Mouse (Mus musculus) neutrophil, adult 5-6 weeks (primary cell): Measurements from ENCODE around the gene Egfem1. TPM values are rescaled to one million over a fixed set of nuclear protein-coding genes. Genes with fewer than 3 reads are reported as not detected.

Experiments
- ATAC-seq: fragments of 151-379, 151-347 bp; 2 replicates; pipeline ENCODE4 v1.8.0; 2017; ENCODE audit warnings: mild to moderate bottlenecking, moderate TSS enrichment; ENCODE audit not compliant: insufficient number of reproducible peaks, poor library complexity, low FRiP score, severe bottlenecking; ENCODE audit errors: extremely low read depth
- total RNA-seq: library from RNA; stranded (forward); fragments of 200-1000 nt; gene quantifications from 2 replicates; pipeline ENCODE4 v1.2.3, GENCODE M21; 2017

Gene Egfem1
- total RNA-seq, 1 experiment from 2014 or later: not detected

DNA sequence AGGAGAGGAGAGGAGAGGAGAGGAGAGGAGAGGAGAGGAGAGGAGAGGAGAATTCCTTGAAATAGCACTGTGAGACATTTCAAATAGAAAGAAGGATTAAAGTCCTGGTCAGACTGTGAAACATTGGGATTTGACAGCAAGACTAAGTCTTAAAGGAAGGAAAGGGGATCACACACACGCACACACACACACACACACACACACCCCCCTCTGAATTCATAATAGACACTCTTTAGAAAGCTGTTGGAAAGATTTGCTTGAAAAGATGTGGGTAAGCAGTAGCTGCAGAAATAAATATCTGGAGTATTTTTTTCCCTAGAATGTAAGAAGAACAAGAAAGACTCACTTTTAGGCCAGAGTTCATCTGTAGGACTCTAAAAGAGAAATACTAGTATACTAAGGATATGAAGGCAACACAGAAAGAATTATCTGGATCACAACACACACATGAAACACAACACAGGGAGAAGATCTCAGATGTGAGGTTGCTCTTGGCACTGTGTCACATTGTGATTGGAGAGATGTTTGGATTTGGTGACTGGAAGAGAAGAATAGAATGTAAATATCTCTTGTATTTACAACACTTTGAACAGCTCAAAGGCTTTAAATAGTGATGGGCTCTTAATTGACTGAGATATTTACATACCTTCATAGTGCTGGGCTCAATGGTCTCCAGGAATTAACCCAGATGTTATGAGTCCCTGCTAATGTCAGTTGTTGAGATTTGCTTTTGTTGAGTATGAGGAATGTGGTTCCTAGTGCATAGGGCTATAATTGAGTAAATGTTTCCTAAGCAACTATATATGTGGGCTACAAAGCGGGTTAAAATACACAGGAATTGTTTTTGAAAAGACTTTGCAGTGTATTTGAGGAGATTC is 50.5 kb downstream of the Egfem1 start:
- ATAC-seq: no peak

DNA sequence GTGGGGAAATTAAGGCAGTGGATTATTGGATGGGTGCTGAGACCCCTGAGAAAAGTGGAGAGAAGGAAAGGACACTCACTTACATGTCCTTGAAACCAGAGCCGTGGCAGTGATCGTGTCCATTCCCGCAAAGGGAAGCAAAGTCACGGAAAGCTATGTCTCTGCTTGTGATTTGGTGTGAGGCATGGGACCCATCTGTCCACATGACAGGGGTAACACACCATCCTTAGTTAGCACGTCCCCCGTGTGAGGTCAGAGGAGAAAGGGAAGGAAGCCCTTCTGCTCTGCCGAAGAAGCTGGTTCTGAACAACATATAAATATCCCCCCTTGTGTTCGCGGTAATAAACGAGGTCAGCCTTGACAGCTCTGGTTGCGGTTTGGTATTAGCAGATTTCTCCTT is 52.7 kb downstream of the Egfem1 start:
- ATAC-seq: no peak

DNA sequence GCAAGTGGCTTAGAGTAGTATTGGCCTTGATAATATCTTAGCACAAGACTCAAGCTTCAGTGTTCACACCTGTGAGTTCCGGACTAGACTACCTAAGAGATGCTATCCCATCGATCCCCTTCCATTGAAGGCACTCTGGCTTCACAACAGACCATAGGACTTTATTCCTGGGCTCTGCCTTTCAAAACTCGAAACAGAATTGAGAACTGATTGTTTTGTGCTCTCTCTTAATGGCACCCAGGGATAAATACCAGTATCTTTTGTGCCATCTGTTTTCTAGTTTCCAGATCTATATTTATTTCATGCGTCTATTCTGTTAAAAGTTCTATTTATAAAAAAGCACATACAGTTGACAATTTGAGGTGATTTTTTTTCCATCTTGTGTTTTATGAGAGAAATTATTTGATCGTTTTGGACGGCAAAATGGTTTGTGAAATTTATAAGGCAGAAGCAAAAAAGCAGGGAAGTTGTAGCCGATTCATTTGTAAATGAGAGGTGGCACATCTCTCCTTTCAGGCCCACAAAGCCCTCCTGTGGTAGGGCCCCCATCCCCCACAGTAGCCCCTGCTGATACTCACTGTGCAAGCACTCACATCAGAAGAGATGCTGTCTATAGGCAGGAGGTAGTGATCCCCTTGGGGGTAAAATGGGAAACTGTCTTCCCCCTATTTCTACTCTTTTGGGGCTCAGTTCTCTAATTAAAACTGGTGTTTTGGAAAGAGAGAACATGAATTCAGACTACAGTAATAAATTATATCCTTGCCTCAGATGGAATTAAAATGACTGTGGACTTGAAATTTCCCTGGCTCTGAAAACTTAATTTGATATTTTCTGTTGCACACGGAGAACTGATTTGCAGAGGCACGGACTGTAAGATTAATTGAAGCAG is 53.6 kb downstream of the Egfem1 start:
- no peak for ATAC-seq

DNA sequence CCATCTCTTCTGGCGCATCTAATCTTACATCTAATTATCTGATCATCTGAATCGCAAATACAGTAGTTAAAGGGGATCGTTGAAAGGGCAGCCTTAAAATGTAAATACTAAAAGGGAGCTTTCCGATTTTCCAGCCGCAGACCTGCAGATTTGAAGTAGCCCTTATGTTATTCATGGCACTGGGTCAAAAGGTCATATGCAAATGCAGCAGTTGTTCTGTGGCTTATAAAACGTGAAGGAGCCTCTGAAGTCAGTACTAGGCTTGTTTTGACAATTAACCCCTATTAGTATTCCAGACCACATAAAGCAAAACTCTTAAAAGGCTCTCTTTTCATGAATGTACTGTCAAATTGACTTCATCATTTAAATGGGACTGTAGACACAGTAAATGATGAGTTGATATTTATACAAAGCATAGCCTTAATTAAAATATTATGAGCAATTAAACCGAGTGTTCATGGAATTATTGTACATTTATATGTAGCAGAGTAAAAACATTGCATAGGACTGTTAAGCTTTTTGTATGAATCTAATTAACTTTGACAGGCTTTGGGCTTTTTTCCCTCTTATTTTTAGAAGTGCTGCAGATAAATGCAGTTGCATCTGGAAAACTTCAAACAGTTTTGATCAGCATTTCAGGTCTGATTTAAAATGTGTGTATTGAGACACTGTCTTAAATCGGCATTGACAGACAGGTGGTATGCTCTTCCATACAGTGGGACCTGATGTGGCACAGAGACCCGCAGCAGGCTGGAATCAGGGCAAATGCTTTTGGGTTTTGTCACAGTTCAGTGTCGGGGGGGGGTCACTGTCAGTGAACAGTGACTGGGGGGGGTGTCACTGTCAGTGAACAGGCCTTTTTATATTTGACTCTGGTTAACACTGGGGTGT is 54.5 kb downstream of the Egfem1 start:
- ATAC-seq: no peak

DNA sequence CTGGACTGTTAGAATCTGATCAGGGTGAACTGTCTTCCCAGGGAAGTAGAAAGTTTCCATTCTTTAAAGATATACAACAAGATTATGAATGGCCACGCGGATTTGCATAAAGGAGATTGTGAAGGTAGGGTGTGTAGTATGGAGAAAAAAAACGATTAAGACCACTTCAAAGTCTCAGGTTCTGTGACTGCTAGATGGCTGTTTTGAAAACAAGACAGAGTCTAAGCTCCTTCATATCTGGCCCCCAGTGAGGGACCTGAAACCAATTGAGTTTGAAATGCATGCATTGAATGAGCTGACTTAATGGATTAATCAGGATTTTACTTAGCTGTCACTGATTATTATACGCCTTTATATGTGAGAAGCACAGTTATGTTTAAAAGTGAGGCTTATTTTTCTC is 86.6 kb downstream of the Egfem1 start:
- no peak for ATAC-seq

DNA sequence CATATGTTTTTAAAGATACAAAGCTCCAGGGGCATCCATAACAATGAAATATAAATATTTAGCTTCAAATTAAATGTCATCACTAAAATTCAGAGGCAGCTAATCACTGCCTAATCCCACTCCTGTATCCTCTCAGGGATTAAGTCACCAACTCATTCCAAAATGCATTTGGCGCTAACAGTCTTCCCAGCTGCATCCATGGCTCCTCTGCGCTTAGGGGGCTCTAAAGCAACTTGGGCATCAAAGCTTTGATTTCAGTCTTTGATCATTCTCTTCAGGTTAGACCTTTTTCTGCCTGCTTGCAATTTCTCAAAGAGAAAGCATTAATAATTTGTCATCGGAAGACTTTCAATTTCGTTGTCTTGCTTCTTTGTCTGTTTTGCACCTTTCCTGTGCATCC is 87.2 kb downstream of the Egfem1 start:
- ATAC-seq: no peak

DNA sequence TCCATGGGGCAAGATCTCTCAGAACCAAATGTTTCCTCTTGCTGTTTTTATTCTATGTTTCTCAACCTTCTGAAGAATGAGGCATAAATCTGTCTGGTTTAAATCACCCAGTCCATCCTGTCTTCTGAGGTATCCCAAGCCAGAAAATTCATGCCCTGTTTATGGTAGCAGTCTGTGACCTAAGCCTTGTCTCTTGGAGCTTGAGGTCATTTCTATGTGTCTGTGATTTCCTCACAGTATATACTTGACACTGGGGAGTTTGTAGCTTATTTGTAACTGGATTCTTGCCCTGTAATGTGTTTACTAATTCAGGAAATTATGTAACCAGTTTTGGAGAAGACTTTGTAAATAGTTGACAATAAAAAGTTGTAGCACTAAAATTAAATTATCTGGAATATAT is 95.2 kb downstream of the Egfem1 start:
- ATAC-seq: no peak

DNA sequence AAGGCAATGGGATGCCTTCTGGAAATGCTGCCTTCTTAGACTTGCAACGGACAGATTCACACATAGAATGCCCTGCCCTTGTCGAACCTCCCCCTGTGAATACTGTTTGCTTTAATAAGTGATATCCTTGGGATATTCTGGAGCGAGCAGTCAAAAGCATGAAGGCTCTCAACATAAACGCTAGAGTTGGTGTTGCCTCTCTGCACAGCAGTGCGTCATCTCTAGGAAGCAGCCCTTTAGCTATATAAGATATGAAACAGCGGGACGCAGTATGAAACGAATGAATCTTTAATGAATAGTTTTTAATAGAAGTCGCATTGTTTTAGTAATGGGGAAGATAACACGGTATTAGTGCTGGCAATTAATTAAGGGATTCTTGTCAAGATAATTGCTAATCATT is 101.2 kb downstream of the Egfem1 start:
- ATAC-seq: no peak

DNA sequence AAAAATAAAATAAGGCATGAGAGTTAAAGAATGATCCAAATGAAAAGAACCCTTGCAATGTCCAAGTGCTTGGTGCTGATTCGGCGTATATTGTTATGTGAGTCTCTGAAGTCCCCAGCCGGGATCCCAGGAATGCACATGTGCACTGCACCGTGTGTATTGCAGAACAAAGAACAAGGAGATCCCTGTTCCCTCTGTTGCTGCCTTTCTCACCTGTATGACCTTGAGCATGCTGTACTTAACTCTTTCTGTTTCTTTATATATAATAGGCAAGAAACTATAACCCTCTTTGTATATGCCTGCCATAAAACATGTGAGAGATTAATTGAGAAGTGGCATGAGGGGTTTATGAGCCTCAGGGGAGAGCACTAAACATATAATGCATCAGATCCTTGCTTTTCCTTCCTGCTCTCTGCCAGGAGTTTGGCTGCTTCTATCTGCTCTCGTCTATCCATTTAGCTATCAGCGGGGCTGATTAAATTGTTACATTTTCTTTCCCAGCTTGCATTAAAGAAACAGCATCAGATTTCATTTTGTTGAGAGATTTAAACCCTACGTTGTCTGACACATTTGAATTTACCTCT is 101.9 kb downstream of the Egfem1 start:
- ATAC-seq: no peak

DNA sequence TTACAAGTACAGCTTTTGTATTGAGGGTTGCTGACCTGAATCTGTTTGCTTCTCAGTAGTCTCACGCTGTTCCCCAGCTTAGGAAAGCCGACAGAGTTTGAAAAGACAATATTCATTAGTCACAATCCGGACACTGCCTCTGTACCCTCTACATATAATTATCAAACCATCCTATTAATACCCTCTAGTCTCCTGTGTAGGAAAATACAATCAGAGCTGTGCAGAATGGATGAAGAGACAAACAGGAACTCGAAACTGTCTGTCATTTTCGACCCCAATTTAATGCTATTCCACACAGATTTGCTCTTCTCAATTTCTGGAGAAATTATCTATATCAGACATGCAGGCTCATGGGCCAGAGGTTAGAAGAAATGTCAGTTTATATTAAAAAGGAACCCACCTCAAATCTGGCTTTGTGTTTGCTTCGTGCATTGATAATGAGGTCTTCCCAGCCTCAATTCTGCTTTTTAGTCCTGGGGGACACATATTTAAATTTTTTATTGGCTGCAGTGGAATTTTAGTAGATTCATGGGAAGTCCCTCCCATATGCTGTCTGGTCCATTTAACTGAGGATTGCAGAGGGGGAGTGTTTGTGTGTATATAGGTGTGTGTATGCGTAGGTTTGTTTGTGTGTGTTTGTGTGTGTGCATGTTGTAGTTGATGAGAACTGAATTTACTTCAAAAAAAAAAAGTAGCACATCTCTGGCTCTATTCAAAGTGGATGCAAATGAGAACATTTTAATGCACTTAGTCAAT is 102.8 kb downstream of the Egfem1 start:
- ATAC-seq: no peak

DNA sequence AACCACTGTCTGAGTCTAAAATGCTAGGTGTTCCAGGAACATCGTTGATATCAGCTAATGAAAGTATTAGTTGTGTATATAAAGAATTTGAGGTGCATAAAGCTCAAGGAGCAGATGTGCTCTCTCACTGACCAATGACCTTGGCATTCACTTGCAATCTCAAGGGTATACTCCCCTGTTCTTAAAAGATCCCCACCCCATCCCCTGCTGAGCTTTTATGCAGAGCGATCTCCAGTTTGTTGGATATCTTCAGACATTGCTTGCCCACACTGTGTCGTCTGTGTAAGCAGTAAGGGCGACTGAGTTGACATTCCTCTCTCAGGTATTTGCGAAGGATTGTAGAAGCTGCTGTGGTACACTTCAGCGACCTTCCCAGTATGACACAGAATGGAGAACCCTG is 108.4 kb downstream of the Egfem1 start:
- ATAC-seq: no peak

DNA sequence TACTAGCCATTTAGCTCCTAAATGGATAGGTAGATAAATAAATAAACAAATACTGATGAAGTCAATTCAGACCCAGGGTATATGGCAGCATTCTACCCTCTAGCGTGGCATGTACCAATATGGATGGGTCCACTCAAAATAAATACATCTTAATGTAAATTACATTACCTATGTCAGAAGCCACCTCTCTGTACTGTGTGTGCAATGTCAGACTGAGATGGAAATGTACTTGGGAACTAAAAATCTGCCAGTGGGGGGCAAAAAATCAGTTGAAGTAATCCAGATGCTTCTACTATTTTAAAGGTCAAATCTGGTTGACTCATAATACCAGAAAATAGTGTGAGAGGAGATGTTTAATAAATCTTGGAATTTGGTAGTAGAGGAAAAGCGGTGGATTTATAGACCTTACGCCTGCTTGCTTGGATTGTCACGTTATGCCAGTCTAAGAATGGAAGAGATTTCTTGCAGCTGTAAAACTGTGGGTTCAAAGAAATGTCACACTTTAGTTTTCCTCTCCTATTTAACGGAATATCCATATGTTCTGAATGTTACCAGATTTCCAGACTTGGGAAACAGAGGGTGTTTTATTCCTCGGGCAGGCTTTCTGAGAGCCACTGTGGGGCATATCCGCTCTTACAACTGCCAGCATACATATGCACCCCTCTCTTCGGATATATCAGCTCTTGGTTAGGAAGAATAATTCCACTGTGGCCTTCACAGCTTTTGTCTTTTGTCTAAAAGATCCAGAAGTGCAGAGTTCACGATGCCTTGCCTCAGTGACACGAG is 116.1 kb downstream of the Egfem1 start:
- no peak for ATAC-seq

DNA sequence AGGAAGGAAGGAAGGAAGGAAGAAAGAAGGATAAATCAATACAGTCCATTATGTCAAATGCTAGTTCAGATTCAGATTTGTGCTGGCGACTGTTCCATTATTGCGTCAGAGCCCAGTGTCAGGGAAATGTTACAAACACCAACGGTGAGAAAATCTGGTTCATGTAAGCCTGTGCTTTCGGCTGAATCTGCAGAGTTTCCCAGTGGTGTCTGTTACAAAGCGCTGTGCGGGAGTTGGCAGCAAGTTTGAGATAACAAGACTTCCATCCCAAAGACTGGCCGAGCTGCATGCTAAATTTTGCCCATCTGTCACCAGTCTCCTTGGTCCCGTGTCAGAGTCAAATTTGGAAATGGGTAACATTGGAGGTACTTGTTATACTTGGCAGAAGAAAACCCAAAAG is 118.8 kb downstream of the Egfem1 start:
- ATAC-seq: no peak

DNA sequence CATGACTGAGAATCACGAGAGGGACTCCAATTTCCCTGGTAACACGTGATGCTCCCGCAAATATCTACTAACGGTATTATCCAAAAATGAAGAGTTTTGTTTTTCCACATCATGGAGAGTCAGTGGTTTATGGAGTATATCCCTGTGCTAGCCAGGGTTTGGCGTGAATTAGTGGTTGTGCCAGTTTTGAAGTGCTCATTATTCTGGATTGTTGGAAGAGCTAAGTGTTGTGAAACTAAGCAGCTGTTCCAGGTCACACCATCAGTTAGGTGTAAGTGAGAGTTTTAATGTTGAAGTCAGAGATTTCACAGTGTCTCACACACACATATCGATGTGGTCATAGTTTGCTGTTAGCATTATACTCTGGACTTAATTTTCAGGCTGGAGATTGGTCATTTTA is 120.7 kb downstream of the Egfem1 start:
- ATAC-seq: no peak

DNA sequence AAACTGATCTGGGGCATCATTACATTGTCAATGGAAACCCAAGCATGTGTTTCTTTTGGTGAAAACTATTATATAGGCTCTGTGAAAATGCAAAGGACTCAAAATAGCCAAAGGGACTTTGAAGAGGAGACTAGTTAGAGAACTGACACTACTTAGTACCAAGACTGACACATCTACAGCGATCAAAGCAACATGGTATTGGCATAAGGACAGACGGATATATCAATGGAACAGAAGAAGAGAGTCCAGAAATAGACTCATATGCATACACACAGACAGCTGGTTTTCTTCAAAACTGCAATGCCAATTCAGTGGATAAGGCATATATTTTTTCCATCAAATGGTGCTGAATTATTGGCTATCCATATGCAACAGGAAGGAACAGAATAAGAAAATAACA is 140.6 kb downstream of the Egfem1 start:
- no peak for ATAC-seq

DNA sequence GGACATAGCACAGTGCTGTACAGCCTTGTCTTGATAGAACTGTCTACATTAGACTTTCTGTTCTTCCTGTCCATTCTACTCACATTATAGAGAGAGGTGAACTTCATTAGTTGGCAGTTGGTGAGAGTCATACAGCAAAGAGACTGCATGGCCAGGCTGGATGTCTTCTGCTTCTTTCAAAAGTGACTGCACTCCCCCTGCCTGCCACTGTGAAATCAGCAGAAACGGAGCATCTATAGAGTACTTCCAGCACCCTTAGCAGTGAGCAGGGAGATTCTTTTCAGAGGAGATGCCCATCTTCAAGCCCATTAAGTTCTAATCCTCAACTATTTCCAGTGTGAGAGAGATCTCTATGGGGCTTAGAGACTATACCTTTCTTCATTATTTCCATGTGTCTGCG is 147.9 kb downstream of the Egfem1 start:
- no peak for ATAC-seq

DNA sequence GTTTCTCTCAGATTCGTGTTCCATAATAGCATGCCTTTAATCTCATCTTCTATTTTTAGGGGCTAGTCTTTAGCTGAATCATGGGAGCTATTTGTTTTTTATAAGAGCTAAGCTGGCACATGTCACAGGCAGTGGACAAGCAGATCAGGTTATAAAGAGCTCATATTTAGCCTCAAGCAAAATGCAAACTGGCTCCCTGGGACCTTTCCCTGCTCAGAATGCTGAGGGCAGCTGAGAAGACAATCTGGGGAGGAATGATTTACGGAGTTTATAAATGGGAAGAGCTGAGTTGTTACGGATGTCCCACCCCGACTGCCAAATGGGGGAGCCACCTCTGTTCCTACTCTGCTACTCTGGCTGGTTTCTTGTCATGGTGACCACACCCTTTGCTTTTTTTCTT is 153.7 kb downstream of the Egfem1 start:
- no peak for ATAC-seq
